Mouse (Mus musculus): ENCODE data around the gene Zbtb34. TPM values are rescaled to one million over a fixed set of nuclear protein-coding genes. Genes with fewer than 3 reads are reported as not detected.

Gene Zbtb34
- 6.9 and 7.1 TPM in 2 replicates for polyA plus RNA-seq (2015; fragmentation: Nextera tagmentation; extraction: Ambion mirVana)

DNA sequence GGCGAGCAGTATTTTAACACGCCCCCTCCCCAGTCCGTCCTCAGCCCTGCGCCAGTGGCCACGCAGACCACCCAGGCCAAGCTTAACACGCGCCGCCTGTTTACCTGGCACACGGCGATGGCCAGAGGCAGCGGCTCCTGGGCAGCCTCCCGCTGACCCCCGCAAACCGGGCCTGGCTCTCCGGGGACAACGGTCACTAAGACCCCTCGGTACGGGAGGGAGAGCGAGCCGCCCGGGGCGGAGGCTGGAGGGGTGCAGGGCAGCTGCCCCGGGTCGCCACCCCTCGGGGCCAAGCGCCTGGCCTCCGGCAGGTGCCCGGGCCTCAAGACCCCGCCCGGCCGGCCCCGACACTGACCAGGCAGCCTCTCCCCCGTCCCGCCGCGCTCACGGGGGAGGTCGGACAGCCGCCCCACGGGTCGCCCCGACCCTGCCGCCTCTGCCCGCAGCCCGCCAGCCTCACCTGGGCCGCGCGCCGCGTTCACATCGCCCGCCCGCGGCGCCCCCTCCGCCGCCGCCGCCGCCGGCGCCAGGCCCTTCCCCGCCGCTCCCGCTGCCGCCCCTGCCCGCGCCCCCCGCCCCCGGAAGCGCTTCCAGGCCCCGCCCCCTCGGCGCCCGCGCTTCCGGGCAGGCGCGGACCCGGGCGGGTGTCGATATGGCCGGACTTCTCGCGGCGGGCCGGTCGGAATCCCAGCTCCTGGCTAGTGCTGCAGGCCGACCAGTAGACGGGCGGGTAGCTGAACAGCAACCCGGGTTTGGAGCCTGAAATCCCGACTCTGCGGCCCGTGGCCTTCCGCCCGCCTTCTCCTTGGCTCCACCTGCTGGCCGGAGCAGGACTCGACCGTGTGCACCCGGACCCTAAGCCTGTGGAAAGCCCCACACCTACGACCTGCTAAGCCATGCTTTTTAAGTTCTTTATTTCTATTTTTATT, at the start of gene Zbtb34:
Zbtb34 (minus strand) TSS at position 554 of the 929 bp plus-strand sequence.
- H3K4me1 ChIP-seq (ENCODE audit: insufficient read depth, low read length) = peaks cover 27% of the 10 kb centered on the region
- peak within 1 kb of the TSS; percentile 85 for H3K9ac ChIP-seq (replicated peaks; ENCODE audit: low read length)
- peak within 1 kb of the TSS; percentile 66 for H3K4me2 ChIP-seq (replicated peaks; ENCODE audit: low read depth, low read length)
- under 1% methylated on average over 83 of the region's 102 CpGs for WGBS
- H3K36me3 ChIP-seq (ENCODE audit: insufficient read depth, low read length) = peaks cover 4% of the 10 kb centered on the region
- peak within 1 kb of the TSS; percentile 59; the same call in 1 of the 2 replicates for H3K27ac ChIP-seq (ENCODE audit: low read length)
- peak within 1 kb of the TSS; percentile 80 for H3K4me3 ChIP-seq (ENCODE audit: low read length)
- peak; percentile 62 for ATAC-seq (ENCODE audit: low FRiP score, low TSS enrichment)
- H3K9me3 ChIP-seq (ENCODE audit: low read length) = no peaks in the 10 kb centered on the region
- no peaks in the 10 kb centered on the region; the same call in 1 of the 2 replicates for H3K27me3 ChIP-seq (ENCODE audit: insufficient read depth, low read length)

DNA sequence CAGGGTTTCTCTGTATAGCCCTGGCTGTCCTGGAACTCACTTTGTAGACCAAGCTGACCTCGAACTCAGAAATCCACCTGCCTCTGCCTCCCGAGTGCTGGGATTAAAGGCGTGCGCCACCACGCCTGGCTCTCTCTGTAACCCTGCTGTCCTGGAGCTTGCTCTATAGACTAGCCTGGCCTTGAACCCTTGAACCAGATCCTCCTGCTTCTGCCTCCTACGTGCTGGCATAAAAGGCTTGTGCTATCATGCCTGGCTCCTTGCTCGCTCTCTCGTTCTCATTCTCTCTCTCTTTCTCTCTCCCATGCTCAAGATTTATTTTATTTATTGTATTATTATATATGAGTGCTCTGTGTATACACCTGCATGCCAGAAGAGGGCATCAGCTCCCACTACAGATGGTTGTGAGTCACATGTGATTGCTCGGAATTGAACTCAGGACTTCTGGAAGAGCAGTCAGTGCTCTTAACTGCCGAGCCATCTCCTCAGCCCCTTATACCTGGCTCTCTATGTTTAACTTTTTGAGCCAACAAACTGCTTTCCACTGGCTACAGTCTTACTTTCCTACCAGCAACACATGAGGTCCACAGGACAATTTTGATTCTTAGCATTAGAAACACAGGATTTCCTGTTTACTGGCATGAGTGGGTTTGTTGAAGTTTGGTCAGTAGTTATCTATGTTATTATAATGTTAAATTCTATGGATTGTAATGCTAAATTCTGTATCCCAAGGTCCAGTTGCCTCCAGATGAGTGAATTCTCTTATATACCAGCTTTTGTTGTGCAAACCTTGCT, 47.0 kb upstream of the Zbtb34 start:
- no peak overlapping the region for H3K27ac ChIP-seq (ENCODE audit: low read length)
- 91% methylated on average over 10 of the region's 10 CpGs for WGBS
- H3K4me2 ChIP-seq (replicated peaks; ENCODE audit: low read depth, low read length) = no peak overlapping the region
- H3K9ac ChIP-seq (replicated peaks; ENCODE audit: low read length) = no peak overlapping the region
- H3K27me3 ChIP-seq (ENCODE audit: insufficient read depth, low read length) = no peaks in the 10 kb centered on the region
- no peaks in the 10 kb centered on the region for H3K36me3 ChIP-seq (ENCODE audit: insufficient read depth, low read length)
- no peaks in the 10 kb centered on the region for H3K4me1 ChIP-seq (ENCODE audit: insufficient read depth, low read length)
- no peaks in the 10 kb centered on the region for H3K9me3 ChIP-seq (ENCODE audit: low read length)
- no peak overlapping the region for H3K4me3 ChIP-seq (ENCODE audit: low read length)
- ATAC-seq (ENCODE audit: low FRiP score, low TSS enrichment) = no peak

DNA sequence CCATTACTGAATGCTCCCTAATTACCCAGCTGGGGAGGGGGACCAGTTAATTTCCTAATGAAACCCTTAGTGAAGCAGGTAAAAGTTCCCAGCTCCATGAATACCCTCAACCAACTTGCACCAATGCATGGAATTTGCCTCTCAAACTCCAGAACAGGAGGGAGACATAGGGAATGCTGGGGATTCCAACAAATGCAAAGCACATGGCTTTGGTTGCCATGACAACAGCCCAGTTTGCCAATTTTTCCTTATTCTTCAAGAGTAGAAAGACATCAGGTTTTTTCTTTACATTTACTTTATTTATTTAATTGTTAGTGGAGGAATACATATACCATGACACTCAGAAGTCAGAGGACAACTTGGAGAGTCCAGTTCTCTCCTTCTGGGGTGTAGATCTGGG, 44.8 kb upstream of the Zbtb34 start:
- Histone ChIP-seq H3K4me3 (ENCODE audit: low read length) (no peak overlapping the region), H3K9ac (replicated peaks; ENCODE audit: low read length) (no peak overlapping the region), H3K9me3 (ENCODE audit: low read length) (peaks cover 5% of the 10 kb centered on the region; the same call in 1 of the 2 replicates), H3K27me3 (ENCODE audit: insufficient read depth, low read length) (no peaks in the 10 kb centered on the region), H3K27ac (ENCODE audit: low read length) (no peak overlapping the region), H3K4me2 (replicated peaks; ENCODE audit: low read depth, low read length) (no peak overlapping the region), H3K4me1 (ENCODE audit: insufficient read depth, low read length) (no peaks in the 10 kb centered on the region), H3K36me3 (ENCODE audit: insufficient read depth, low read length) (no peaks in the 10 kb centered on the region)
- ATAC-seq (ENCODE audit: low FRiP score, low TSS enrichment) = no peak

DNA sequence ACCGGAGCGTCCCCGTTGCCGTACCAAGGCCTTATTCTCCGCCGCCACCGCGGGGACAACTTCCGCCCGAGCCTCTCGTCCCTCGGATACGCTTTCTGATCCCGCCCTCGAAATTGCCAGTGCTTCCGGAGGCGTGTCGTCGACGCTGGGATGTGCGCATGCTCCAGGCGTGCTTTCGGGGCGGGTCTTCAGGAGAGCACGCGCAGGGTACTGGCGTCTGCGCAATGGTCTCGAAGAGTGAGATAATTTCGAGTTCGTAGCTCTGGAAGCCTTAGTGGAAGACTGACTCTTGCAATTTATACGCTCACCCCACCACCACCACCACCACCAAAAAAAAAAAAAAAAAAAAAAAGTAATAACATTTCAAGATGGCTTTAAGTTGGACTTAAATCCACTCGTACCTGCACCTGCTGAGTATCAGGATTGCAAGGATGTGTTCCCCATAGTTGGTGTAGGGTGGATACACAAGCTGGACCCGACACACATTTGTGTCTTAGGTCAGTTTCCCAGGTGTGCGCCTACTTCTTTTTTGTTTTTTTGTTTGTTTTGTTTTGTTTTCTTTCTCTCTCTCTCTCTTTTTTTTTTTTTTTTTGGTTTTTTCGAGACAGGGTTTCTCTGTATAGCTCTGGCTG, 37.5 kb upstream of the Zbtb34 start, which contains the start of gene Zbtb43:
Zbtb43 (minus strand) TSS at position 94 of the 632 bp plus-strand sequence.
- Histone ChIP-seq H3K27ac (ENCODE audit: low read length) (peak within 1 kb of the TSS; percentile 72), H3K9ac (replicated peaks; ENCODE audit: low read length) (peak within 1 kb of the TSS; percentile 95), H3K4me3 (ENCODE audit: low read length) (peak within 1 kb of the TSS; percentile 78), H3K27me3 (ENCODE audit: insufficient read depth, low read length) (no peaks in the 10 kb centered on the region), H3K4me2 (replicated peaks; ENCODE audit: low read depth, low read length) (peak within 1 kb of the TSS; percentile 57), H3K36me3 (ENCODE audit: insufficient read depth, low read length) (peaks cover 12% of the 10 kb centered on the region), H3K4me1 (ENCODE audit: insufficient read depth, low read length) (peaks cover 22% of the 10 kb centered on the region), H3K9me3 (ENCODE audit: low read length) (peaks cover 5% of the 10 kb centered on the region; the same call in 1 of the 2 replicates)
- ATAC-seq (ENCODE audit: low FRiP score, low TSS enrichment) = peak; percentile 95
- 6% methylated on average over 36 of the region's 36 CpGs for WGBS

DNA sequence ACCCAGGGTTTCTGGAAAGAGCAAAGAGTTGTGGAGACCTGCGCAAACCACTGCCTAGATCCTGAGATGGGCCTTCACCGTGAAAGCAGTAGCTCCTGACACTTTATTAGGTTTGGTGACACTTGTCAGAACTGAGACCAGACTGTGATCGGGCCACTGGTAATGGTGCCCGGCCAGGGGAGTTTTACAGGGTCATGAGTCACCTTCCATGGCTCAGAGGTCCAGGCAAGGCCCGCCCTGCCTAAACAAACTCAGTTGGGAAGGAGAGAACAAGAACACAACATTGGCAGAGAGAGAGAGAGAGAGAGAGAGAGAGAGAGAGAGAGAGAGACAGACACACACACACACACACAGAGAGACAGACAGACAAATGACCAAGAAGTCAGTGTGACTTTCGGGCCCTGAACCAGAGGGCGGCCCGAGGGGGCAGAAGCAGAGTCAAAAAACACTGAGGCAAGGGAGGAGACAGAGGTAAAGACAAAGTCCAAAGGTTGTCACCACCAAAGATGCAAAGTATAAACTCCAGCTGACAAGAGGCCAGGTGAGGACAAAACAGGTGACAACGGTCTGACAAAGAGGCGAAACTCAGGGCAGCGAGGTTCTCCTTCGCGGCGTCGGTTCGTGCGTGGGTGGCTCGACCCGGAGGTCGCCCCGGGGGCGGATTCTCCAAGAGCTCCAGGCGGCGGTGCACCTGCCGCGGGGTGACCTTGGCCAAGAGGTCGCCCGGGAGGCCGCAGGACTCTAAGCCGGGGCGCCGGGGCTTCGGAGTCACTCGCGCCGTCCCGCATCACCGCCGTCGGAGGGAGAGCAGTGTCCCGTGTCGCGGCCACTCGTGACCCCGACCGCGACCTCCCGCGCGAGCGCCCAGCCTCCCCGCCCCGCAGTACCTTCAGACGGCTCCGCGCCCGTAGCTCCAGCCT, 36.7 kb upstream of the Zbtb34 start:
- H3K4me3 ChIP-seq (ENCODE audit: low read length) = peak overlapping the region; percentile 78
- H3K4me1 ChIP-seq (ENCODE audit: insufficient read depth, low read length) = peaks cover 22% of the 10 kb centered on the region
- peak; percentile 73 for ATAC-seq (ENCODE audit: low FRiP score, low TSS enrichment)
- H3K27me3 ChIP-seq (ENCODE audit: insufficient read depth, low read length) = no peaks in the 10 kb centered on the region
- peaks cover 5% of the 10 kb centered on the region; the same call in 1 of the 2 replicates for H3K9me3 ChIP-seq (ENCODE audit: low read length)
- H3K36me3 ChIP-seq (ENCODE audit: insufficient read depth, low read length) = peaks cover 16% of the 10 kb centered on the region
- 3% methylated on average over 50 of the region's 57 CpGs for WGBS
- H3K27ac ChIP-seq (ENCODE audit: low read length) = peak overlapping the region; percentile 72
- peak overlapping the region; percentile 57 for H3K4me2 ChIP-seq (replicated peaks; ENCODE audit: low read depth, low read length)
- peak overlapping the region; percentile 95 for H3K9ac ChIP-seq (replicated peaks; ENCODE audit: low read length)

DNA sequence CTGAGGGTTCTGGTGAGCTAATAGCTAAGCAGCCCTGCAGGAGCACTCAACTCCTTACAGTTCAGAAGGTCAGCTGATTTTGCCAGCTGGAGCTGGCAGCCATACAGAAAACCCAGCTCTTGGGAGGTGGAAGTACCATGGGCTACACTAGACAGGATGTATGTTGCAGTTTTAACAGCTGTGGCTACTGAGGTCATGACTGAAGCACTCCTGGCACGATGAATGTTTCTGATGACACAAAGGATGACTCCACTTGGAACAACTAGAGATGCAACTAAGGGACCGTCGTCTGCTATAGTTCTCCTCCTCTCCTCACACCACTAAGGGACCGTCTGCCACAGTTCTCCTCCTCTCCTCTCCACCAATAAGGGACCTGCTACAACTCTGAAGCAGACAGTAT, 34.8 kb upstream of the Zbtb34 start:
- 69% methylated on average over 4 of the region's 4 CpGs for WGBS
- Histone ChIP-seq H3K4me1 (ENCODE audit: insufficient read depth, low read length) (peaks cover 22% of the 10 kb centered on the region), H3K27me3 (ENCODE audit: insufficient read depth, low read length) (no peaks in the 10 kb centered on the region), H3K9ac (replicated peaks; ENCODE audit: low read length) (no peak overlapping the region), H3K4me3 (ENCODE audit: low read length) (no peak overlapping the region), H3K4me2 (replicated peaks; ENCODE audit: low read depth, low read length) (no peak overlapping the region), H3K27ac (ENCODE audit: low read length) (no peak overlapping the region), H3K9me3 (ENCODE audit: low read length) (no peaks in the 10 kb centered on the region), H3K36me3 (ENCODE audit: insufficient read depth, low read length) (peaks cover 27% of the 10 kb centered on the region)
- no peak for ATAC-seq (ENCODE audit: low FRiP score, low TSS enrichment)

DNA sequence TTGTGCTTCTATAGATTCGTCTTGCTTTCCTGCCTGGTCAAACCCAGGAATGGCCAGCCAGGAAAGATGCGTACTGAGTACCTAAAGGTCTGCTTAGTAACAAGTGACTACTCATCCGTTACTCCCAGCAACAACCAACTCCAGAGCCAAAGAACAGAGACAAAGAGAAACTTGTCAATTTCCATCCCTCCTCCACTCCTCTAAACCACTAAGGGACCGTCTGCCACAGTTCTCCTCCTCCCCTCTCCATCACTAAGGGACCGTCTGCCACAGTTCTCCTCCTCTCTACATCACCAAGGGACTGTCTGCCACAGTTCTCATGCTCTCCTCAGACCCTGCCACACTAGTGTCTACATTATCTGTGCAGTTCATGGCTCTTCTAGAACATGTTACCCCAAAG, 34.1 kb upstream of the Zbtb34 start:
- 67% methylated on average over 5 of the region's 5 CpGs for WGBS
- Histone ChIP-seq H3K9ac (replicated peaks; ENCODE audit: low read length) (no peak overlapping the region), H3K4me3 (ENCODE audit: low read length) (no peak overlapping the region), H3K4me1 (ENCODE audit: insufficient read depth, low read length) (peaks cover 22% of the 10 kb centered on the region), H3K9me3 (ENCODE audit: low read length) (no peaks in the 10 kb centered on the region), H3K4me2 (replicated peaks; ENCODE audit: low read depth, low read length) (no peak overlapping the region), H3K27me3 (ENCODE audit: insufficient read depth, low read length) (no peaks in the 10 kb centered on the region), H3K36me3 (ENCODE audit: insufficient read depth, low read length) (peaks cover 32% of the 10 kb centered on the region), H3K27ac (ENCODE audit: low read length) (no peak overlapping the region)
- ATAC-seq (ENCODE audit: low FRiP score, low TSS enrichment) = no peak

DNA sequence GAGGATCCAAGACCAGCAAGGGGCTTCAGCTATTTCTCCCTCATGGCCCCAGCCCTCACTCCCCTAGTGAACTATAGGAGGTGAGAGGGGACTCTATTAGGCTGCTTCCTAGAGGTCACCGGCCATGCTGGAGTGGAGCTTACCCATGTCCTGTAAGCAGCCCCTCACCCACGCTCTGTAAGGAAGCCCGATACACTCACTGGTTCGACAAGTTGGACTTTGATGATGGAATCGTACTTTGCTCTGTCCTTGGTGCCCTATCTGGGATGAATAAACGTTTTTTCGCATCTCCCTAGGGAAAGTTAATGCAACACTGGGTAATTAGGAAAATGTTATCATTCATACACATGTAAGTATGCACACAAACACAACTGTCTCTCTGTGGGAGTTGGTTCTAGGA, 30.9 kb upstream of the Zbtb34 start:
- Histone ChIP-seq H3K4me1 (ENCODE audit: insufficient read depth, low read length) (peaks cover 17% of the 10 kb centered on the region), H3K27ac (ENCODE audit: low read length) (no peak overlapping the region), H3K36me3 (ENCODE audit: insufficient read depth, low read length) (peaks cover 41% of the 10 kb centered on the region), H3K9me3 (ENCODE audit: low read length) (no peaks in the 10 kb centered on the region), H3K9ac (replicated peaks; ENCODE audit: low read length) (no peak overlapping the region), H3K4me2 (replicated peaks; ENCODE audit: low read depth, low read length) (no peak overlapping the region), H3K27me3 (ENCODE audit: insufficient read depth, low read length) (no peaks in the 10 kb centered on the region), H3K4me3 (ENCODE audit: low read length) (no peak overlapping the region)
- ATAC-seq (ENCODE audit: low FRiP score, low TSS enrichment) = no peak
- WGBS = 88% methylated on average over 7 of the region's 7 CpGs

DNA sequence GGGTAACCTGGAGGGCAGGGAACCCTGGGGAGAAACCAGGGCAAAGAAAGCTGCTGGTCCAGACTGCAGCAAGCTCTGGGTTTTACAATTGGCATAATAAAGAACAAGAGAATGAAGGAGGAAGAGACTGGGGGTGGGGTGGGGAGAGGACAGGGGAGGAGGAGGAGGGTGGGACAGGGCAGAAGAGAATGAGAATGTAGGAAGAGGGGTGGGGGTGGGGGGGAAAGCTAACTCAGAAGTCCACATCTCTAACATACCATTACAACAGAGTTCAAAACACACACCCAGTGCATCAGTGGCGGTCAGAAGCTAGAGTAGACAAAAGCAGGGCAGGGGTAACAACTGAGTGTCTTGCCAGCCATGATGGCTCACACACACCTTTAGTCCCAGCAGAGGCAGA, 29.9 kb upstream of the Zbtb34 start:
- Histone ChIP-seq H3K4me2 (replicated peaks; ENCODE audit: low read depth, low read length) (no peak overlapping the region), H3K27me3 (ENCODE audit: insufficient read depth, low read length) (no peaks in the 10 kb centered on the region), H3K4me1 (ENCODE audit: insufficient read depth, low read length) (peaks cover 9% of the 10 kb centered on the region), H3K36me3 (ENCODE audit: insufficient read depth, low read length) (peaks cover 41% of the 10 kb centered on the region), H3K27ac (ENCODE audit: low read length) (no peak overlapping the region), H3K9me3 (ENCODE audit: low read length) (no peaks in the 10 kb centered on the region), H3K9ac (replicated peaks; ENCODE audit: low read length) (no peak overlapping the region), H3K4me3 (ENCODE audit: low read length) (no peak overlapping the region)
- no peak for ATAC-seq (ENCODE audit: low FRiP score, low TSS enrichment)
- 87% methylated on average over 1 of the region's 1 CpGs for WGBS
